Mouse (Mus musculus): ENCODE measurements around the gene Aox3. TPM values are rescaled to one million over a fixed set of nuclear protein-coding genes. Genes with fewer than 3 reads are reported as not detected.

The Aox3 gene
- total and polyA plus RNA-seq, 3 experiments = 0.08 to 0.43 (median 0.14) TPM

- TF ChIP-seq JUND (conservative IDR thresholded peaks at IDR 0.05; ENCODE audit: low read depth, low read length) = no peak
- Histone ChIP-seq H3K9ac (ENCODE audit: insufficient read depth, low read depth) (no peak overlapping the region), H3K4me1 (ENCODE audit: control insufficient read depth in 1 of 2, insufficient read depth in 2 of 2) (peaks cover 3 to 64% of the 10 kb centered on the region in 2 experiments; a peak in 3 of 4 replicates), H3K27ac (ENCODE audit: insufficient read depth, low read depth) (no peak overlapping the region), H3K79me2 (replicated peaks; ENCODE audit: control insufficient read depth, extremely low read depth, insufficient read depth, poor library complexity, severe bottlenecking) (no peaks in the 10 kb centered on the region), H3K9me3 (replicated peaks; ENCODE audit: low read length) (no peaks in the 10 kb centered on the region), H3K36me3 (replicated peaks in 1 of 2; ENCODE audit: control insufficient read depth in 1 of 2, insufficient read depth in 1 of 2, low read length in 1 of 2) (no peaks in the 10 kb centered on the region), H3K27me3 (replicated peaks) (no peaks in the 10 kb centered on the region), H3K4me2 (ENCODE audit: insufficient read depth, low read depth, poor library complexity, severe bottlenecking) (no peak overlapping the region), H3K4me3 (replicated peaks in 1 of 3; ENCODE audit: low read depth in 2 of 3, low read length in 2 of 3, poor library complexity in 1 of 3) (no peak overlapping the region)
- DNase-seq (ENCODE audit: extremely low read depth) = no peak
- in situ Hi-C loops (cut with MboI; ENCODE audit: low pct_ligation_motif_present, low pct_unique_long_range_greater_than_20kb, low sequenced_read_pairs) (no loop called here), dilution Hi-C loops (cut with MboI; ENCODE audit: extremely low pct_ligation_motif_present, extremely low pct_unique_long_range_greater_than_20kb, low sequenced_read_pairs) (no loop called here)
Observed at GRCm38 (mm10) chr1:58097338-58097737, 15.6 kb upstream of the Aox3 start.

DNA sequence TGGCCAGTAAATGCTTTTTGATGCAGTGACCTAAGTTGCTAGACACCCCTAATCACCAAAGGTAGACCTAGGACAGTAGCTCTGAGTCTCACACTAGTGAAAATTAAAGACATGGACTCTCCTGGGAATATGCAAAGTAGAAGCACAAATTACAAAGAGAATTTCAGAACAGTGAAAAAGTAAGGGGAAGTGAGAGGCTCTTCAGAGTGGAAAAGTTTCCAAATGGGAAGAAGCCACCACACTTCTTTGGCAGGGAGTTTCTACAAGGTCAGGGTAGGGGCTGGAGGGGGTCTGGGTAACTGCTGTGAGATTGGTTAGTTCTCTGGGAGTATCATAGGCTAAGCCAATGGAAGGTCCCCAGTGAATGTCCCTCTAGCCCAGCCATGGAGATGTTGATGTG, 13.8 kb upstream of the Aox3 start:
- no peaks in the 10 kb centered on the region for H3K36me3 ChIP-seq (replicated peaks in 1 of 2; ENCODE audit: control insufficient read depth in 1 of 2, insufficient read depth in 1 of 2, low read length in 1 of 2)
- no peak overlapping the region for H3K27ac ChIP-seq (ENCODE audit: insufficient read depth, low read depth)
- no peak overlapping the region for H3K4me3 ChIP-seq (replicated peaks in 1 of 3; ENCODE audit: low read depth in 2 of 3, low read length in 2 of 3, poor library complexity in 1 of 3)
- no peaks in the 10 kb centered on the region for H3K27me3 ChIP-seq (replicated peaks)
- no peaks in the 10 kb centered on the region for H3K79me2 ChIP-seq (replicated peaks; ENCODE audit: control insufficient read depth, extremely low read depth, insufficient read depth, poor library complexity, severe bottlenecking)
- no peak overlapping the region for H3K9ac ChIP-seq (ENCODE audit: insufficient read depth, low read depth)
- no peak overlapping the region for H3K4me2 ChIP-seq (ENCODE audit: insufficient read depth, low read depth, poor library complexity, severe bottlenecking)
- no peaks in the 10 kb centered on the region for H3K9me3 ChIP-seq (replicated peaks; ENCODE audit: low read length)
- TF ChIP-seq BHLHE40 (IDR thresholded peaks at IDR 0.05; ENCODE audit: low read depth, low read length) (no peak), IRF4 (IDR thresholded peaks at IDR 0.05; ENCODE audit: low read depth, low read length) (peak; percentile 81), GABPA (IDR thresholded peaks at IDR 0.05; ENCODE audit: insufficient replicate concordance, low read depth, low read length) (no peak), ETS1 (conservative IDR thresholded peaks at IDR 0.05; ENCODE audit: low read depth, low read length) (0 out of 2 replicates have a peak, but pooled peaks have one; percentile 18), CHD2 (IDR thresholded peaks at IDR 0.05; ENCODE audit: low read length) (no peak), EP300 (IDR thresholded peaks at IDR 0.05; ENCODE audit: low read length) (peak; percentile 88)
- dilution Hi-C loops (cut with MboI; ENCODE audit: extremely low pct_ligation_motif_present, extremely low pct_unique_long_range_greater_than_20kb, low sequenced_read_pairs) = no loop called here
- peak; percentile 54 for DNase-seq (ENCODE audit: extremely low read depth)
- H3K4me1 ChIP-seq (ENCODE audit: control insufficient read depth in 1 of 2, insufficient read depth in 2 of 2) = peaks cover 2 to 57% of the 10 kb centered on the region in 2 experiments; a peak in 3 of 4 replicates
- in situ Hi-C loops (cut with MboI; ENCODE audit: low pct_ligation_motif_present, low pct_unique_long_range_greater_than_20kb, low sequenced_read_pairs) = no loop called here

DNA sequence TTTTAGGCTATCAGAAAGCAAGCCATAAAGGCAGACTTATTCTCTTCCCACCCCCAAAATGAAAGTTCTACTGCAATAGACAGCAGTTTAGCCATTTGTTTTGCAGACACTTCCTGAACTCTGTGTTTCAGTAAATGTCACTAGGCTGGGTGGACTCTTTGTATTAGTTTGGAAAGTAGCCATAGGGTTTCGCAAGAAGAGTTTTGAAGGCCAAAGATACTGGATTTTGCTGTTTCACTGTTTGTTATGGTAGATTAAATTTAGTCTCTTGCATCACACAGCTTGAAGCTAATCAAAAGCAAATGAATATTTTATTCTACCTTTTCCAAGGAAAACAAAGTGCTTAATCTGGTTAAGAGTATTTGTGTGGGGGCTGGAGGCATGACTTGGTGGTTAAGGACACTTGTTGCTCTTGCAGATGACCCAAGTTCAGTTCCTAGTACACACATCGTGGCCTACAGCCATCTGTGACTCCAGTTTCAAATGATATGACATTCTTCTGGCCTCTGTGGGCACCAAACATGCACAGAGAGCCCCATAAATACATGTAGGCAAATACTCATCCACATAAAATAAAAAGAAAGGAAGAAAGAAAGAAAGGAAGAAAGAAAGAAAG, 11.3 kb upstream of the Aox3 start:
- no peak overlapping the region for H3K27ac ChIP-seq (ENCODE audit: insufficient read depth, low read depth)
- H3K4me1 ChIP-seq (ENCODE audit: control insufficient read depth in 1 of 2, insufficient read depth in 2 of 2) = peaks cover 2 to 52% of the 10 kb centered on the region in 2 experiments; a peak in 3 of 4 replicates
- in situ Hi-C loops (cut with MboI; ENCODE audit: low pct_ligation_motif_present, low pct_unique_long_range_greater_than_20kb, low sequenced_read_pairs) = no loop called here
- DNase-seq (ENCODE audit: extremely low read depth) = no peak
- dilution Hi-C loops (cut with MboI; ENCODE audit: extremely low pct_ligation_motif_present, extremely low pct_unique_long_range_greater_than_20kb, low sequenced_read_pairs) = no loop called here
- H3K9ac ChIP-seq (ENCODE audit: insufficient read depth, low read depth) = no peak overlapping the region
- H3K4me2 ChIP-seq (ENCODE audit: insufficient read depth, low read depth, poor library complexity, severe bottlenecking) = no peak overlapping the region
- no peaks in the 10 kb centered on the region for H3K27me3 ChIP-seq (replicated peaks)
- no peaks in the 10 kb centered on the region for H3K79me2 ChIP-seq (replicated peaks; ENCODE audit: control insufficient read depth, extremely low read depth, insufficient read depth, poor library complexity, severe bottlenecking)
- no peaks in the 10 kb centered on the region for H3K9me3 ChIP-seq (replicated peaks; ENCODE audit: low read length)
- TF ChIP-seq NELFE (IDR thresholded peaks at IDR 0.05; ENCODE audit: low read depth, low read length) (no peak), MAZ (IDR thresholded peaks at IDR 0.05; ENCODE audit: low read depth, low read length) (no peak), ZC3H11A (IDR thresholded peaks at IDR 0.05; ENCODE audit: low read depth, low read length) (no peak), MEF2A (IDR thresholded peaks at IDR 0.05; ENCODE audit: borderline replicate concordance, low read depth, low read length) (no peak), RCOR1 (conservative IDR thresholded peaks at IDR 0.05; ENCODE audit: low read depth, low read length) (no peak), ELF1 (IDR thresholded peaks at IDR 0.05; ENCODE audit: low read depth, low read length) (no peak), UBTF (IDR thresholded peaks at IDR 0.05; ENCODE audit: low read depth, low read length) (no peak), CHD2 (IDR thresholded peaks at IDR 0.05; ENCODE audit: low read length) (no peak), MAFK (IDR thresholded peaks at IDR 0.05; ENCODE audit: insufficient replicate concordance, low read length) (no peak)
- H3K36me3 ChIP-seq (replicated peaks in 1 of 2; ENCODE audit: control insufficient read depth in 1 of 2, insufficient read depth in 1 of 2, low read length in 1 of 2) = no peaks in the 10 kb centered on the region
- H3K4me3 ChIP-seq (replicated peaks in 1 of 3; ENCODE audit: low read depth in 2 of 3, low read length in 2 of 3, poor library complexity in 1 of 3) = no peak overlapping the region

Data from CH12.LX (cell line).